Mouse (Mus musculus) myocyte (in vitro differentiated cells): ENCODE measurements around the gene Pkdrej.

Source experiments
- E2F4 ChIP-seq: IDR thresholded peaks from one replicate; pipeline ENCODE4 v1.6.1; 2011; ENCODE audit warnings: mild to moderate bottlenecking, control low read depth, moderate library complexity; ENCODE audit not compliant: insufficient read depth
- MAX ChIP-seq: IDR thresholded peaks from one replicate; pipeline ENCODE4 v1.6.1; 2011; ENCODE audit warnings: low read depth, mild to moderate bottlenecking, control low read depth
- MYOG ChIP-seq, 3 experiments: IDR thresholded peaks; one replicate each; pipeline ENCODE4 v1.6.1; 2011; ENCODE audit warnings: control low read depth in 2 of 3, low read depth in 2 of 3, mild to moderate bottlenecking in 2 of 3; ENCODE audit not compliant: insufficient read length in 2 of 3, control insufficient read depth in 1 of 3, insufficient read depth in 1 of 3
- POLR2A ChIP-seq: IDR thresholded peaks from one replicate; pipeline ENCODE4 v1.6.1; 2011; ENCODE audit warnings: low read depth, mild to moderate bottlenecking, control low read depth, moderate library complexity; ENCODE audit not compliant: insufficient read length
- POLR2AphosphoS2 ChIP-seq: IDR thresholded peaks from one replicate; pipeline ENCODE4 v1.6.1; 2011; ENCODE audit warnings: low read depth, control low read depth; ENCODE audit not compliant: insufficient read length
- TCF3 ChIP-seq: IDR thresholded peaks from one replicate; pipeline ENCODE4 v1.6.1; 2011; ENCODE audit warnings: low read depth, control low read depth; ENCODE audit not compliant: insufficient read length

- no peak for TF ChIP-seq POLR2AphosphoS2
- TF ChIP-seq E2F4, result no peak
- no peak for TF ChIP-seq TCF3
- TF ChIP-seq MAX, result no peak
- TF ChIP-seq MYOG (IDR thresholded peaks at IDR 0.05; ENCODE audit: control insufficient read depth in 1 of 3, insufficient read depth in 1 of 3, insufficient read length in 2 of 3, low read depth in 2 of 3), result no peak
- TF ChIP-seq POLR2A, result no peak
These were observed 19.4 kb upstream of the Pkdrej start for GRCm38 (mm10) chr15:85840983-85841382.
